Mouse (Mus musculus): Measurements from ENCODE around the gene Vmp1. TPM values are rescaled to one million over a fixed set of nuclear protein-coding genes. Genes with fewer than 3 reads are reported as not detected.

The Vmp1 gene
- polyA plus RNA-seq, 1 experiment from 2014 or later: 87.4 TPM

GRCm38 (mm10) chr11:86691956-86692355, 8.3 kb upstream of the Vmp1 start:
- Histone ChIP-seq H3K4me1 (peaks cover under 1% of the 10 kb centered on the region), H3K9ac (replicated peaks) (no peak overlapping the region), H3K36me3 (peaks cover 76% of the 10 kb centered on the region), H3K4me3 (no peak overlapping the region), H3K27ac (replicated peaks) (no peak overlapping the region), H3K4me2 (replicated peaks) (no peak overlapping the region), H3K9me3 (no peaks in the 10 kb centered on the region), H3K27me3 (no peaks in the 10 kb centered on the region)
- ATAC-seq (ENCODE audit: low FRiP score, low read depth): no peak
- 97% methylated on average over 2 of the region's 2 CpGs for WGBS

- Histone ChIP-seq H3K4me2 (replicated peaks) (no peak overlapping the region), H3K9me3 (no peaks in the 10 kb centered on the region), H3K27ac (replicated peaks) (no peak overlapping the region), H3K9ac (replicated peaks) (no peak overlapping the region), H3K4me1 (peaks cover 3% of the 10 kb centered on the region), H3K4me3 (no peak overlapping the region), H3K27me3 (no peaks in the 10 kb centered on the region), H3K36me3 (peaks cover 72% of the 10 kb centered on the region)
- no peak for ATAC-seq (ENCODE audit: low FRiP score, low read depth)
- WGBS: 92% methylated on average over 3 of the region's 3 CpGs
Observed at GRCm38 (mm10) chr11:86691482-86691881, 7.8 kb upstream of the Vmp1 start.

DNA sequence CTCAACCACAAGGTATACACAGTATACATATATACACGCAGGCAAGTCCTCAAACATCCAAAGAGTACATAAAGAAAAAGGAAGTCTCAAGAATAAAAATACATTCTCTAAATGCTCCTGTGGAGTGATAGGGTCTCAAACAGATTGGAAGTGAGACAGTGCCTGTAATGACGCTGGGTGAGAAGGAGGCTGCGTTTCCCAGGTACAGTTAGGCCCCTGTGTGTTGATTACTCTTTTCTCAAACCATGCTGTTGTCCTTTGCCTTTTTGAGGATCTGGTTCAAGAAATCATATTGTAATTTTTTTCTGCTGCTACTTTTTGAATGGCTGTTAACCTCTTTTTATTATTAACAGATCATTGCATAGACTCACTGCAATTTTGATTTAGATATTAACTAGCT, 6.7 kb upstream of the Vmp1 start:
- Histone ChIP-seq H3K9me3 (no peaks in the 10 kb centered on the region), H3K4me2 (replicated peaks) (no peak overlapping the region), H3K4me3 (no peak overlapping the region), H3K9ac (replicated peaks) (no peak overlapping the region), H3K27ac (replicated peaks) (no peak overlapping the region), H3K36me3 (peaks cover 67% of the 10 kb centered on the region), H3K27me3 (no peaks in the 10 kb centered on the region), H3K4me1 (peaks cover 10% of the 10 kb centered on the region)
- no peak for ATAC-seq (ENCODE audit: low FRiP score, low read depth)
- WGBS: 97% methylated on average over 3 of the region's 3 CpGs

- no peak for ATAC-seq (ENCODE audit: low FRiP score, low read depth)
- Histone ChIP-seq H3K27me3 (no peaks in the 10 kb centered on the region), H3K4me3 (peak overlapping the region; percentile 2; the same call in 1 of the 2 replicates), H3K4me1 (peaks cover 34% of the 10 kb centered on the region), H3K9me3 (no peaks in the 10 kb centered on the region), H3K36me3 (peaks cover 23% of the 10 kb centered on the region), H3K4me2 (replicated peaks) (peak overlapping the region; percentile 81), H3K27ac (replicated peaks) (no peak overlapping the region), H3K9ac (replicated peaks) (0 out of 2 replicates have a peak overlapping the region, but pooled peaks have one; percentile 12)
- 93% methylated on average over 1 of the region's 1 CpGs for WGBS
Observed at GRCm38 (mm10) chr11:86685366-86685765, 1.7 kb upstream of the Vmp1 start.

GRCm38 (mm10) chr11:86684126-86685012, 733 bp upstream of the Vmp1 start:
- H3K9ac ChIP-seq (replicated peaks): peak overlapping the region; percentile 89
- peaks cover 13% of the 10 kb centered on the region for H3K36me3 ChIP-seq
- peaks cover 34% of the 10 kb centered on the region for H3K4me1 ChIP-seq
- H3K4me2 ChIP-seq (replicated peaks): peak overlapping the region; percentile 81
- H3K27me3 ChIP-seq: no peaks in the 10 kb centered on the region
- WGBS: 9% methylated on average over 20 of the region's 20 CpGs
- H3K9me3 ChIP-seq: no peaks in the 10 kb centered on the region
- peak overlapping the region; percentile 84 for H3K27ac ChIP-seq (replicated peaks)
- H3K4me3 ChIP-seq: peak overlapping the region; percentile 90
- 0 out of 2 replicates have a peak, but pooled peaks have one; percentile 19 for ATAC-seq (ENCODE audit: low FRiP score, low read depth)

- Histone ChIP-seq H3K4me3 (peak overlapping the region; percentile 90), H3K4me1 (peaks cover 34% of the 10 kb centered on the region), H3K9me3 (no peaks in the 10 kb centered on the region), H3K9ac (replicated peaks) (peak overlapping the region; percentile 89), H3K4me2 (replicated peaks) (peak overlapping the region; percentile 81), H3K27ac (replicated peaks) (no peak overlapping the region), H3K36me3 (peaks cover 6% of the 10 kb centered on the region; the same call in 1 of the 2 replicates), H3K27me3 (no peaks in the 10 kb centered on the region)
- no peak for ATAC-seq (ENCODE audit: low FRiP score, low read depth)
- 43% methylated on average over 7 of the region's 7 CpGs for WGBS
Observed at GRCm38 (mm10) chr11:86682861-86683260, 775 bp downstream of the Vmp1 start.

GRCm38 (mm10) chr11:86681423-86681822, 2.2 kb downstream of the Vmp1 start:
- H3K36me3 ChIP-seq: peaks cover 3% of the 10 kb centered on the region; the same call in 1 of the 2 replicates
- WGBS: 89% methylated on average over 3 of the region's 3 CpGs
- H3K4me1 ChIP-seq: peaks cover 31% of the 10 kb centered on the region
- H3K4me2 ChIP-seq (replicated peaks): no peak overlapping the region
- no peak overlapping the region for H3K4me3 ChIP-seq
- H3K9me3 ChIP-seq: no peaks in the 10 kb centered on the region
- no peak overlapping the region for H3K27ac ChIP-seq (replicated peaks)
- no peak for ATAC-seq (ENCODE audit: low FRiP score, low read depth)
- H3K9ac ChIP-seq (replicated peaks): no peak overlapping the region
- no peaks in the 10 kb centered on the region for H3K27me3 ChIP-seq

DNA sequence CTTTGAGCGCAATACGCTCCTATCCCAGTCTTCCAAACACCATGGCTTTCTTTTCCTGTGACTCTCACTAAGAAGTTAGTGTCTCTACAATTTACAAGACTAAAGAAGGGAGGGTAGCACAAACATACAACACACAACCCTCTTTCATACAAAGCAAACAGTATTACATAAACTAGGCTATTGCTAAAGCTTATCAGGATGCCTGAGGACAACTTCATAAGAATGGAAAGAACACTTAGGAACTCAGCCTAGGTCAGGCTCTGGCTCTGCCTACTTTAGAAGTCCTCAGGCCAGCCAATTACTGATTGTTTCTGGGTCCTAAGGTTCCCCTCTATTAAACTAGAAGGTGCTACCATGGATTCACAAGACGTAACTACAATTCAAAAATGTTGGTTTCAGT, 2.9 kb downstream of the Vmp1 start:
- no peak for ATAC-seq (ENCODE audit: low FRiP score, low read depth)
- no peaks in the 10 kb centered on the region for H3K27me3 ChIP-seq
- no peak overlapping the region for H3K27ac ChIP-seq (replicated peaks)
- peaks cover 3% of the 10 kb centered on the region; the same call in 1 of the 2 replicates for H3K36me3 ChIP-seq
- no peak overlapping the region for H3K4me2 ChIP-seq (replicated peaks)
- H3K9me3 ChIP-seq: no peaks in the 10 kb centered on the region
- WGBS: 93% methylated on average over 3 of the region's 3 CpGs
- peaks cover 26% of the 10 kb centered on the region for H3K4me1 ChIP-seq
- no peak overlapping the region for H3K4me3 ChIP-seq
- no peak overlapping the region for H3K9ac ChIP-seq (replicated peaks)

DNA sequence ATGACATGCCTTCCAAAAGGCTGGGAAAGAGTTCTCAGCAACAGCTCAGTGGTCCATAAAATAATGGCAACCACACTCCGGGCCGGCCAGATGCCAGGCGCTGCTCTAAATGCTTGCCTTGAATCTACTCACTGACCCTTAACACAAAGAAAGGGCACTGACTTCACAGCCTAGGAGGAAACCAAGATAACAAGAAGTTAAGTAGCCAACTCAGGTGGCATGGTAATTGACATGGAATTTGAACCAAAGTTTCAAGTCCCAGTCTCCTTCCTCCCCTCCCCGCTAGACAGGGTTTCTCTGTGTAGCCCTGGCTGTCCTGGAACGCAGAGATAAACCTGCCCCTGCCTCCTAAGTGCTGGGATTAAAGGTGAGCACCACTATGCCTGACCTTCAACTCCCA, 4.7 kb downstream of the Vmp1 start:
- no peak overlapping the region for H3K9ac ChIP-seq (replicated peaks)
- H3K4me3 ChIP-seq: no peak overlapping the region
- H3K36me3 ChIP-seq: peaks cover 3% of the 10 kb centered on the region; the same call in 1 of the 2 replicates
- no peak for ATAC-seq (ENCODE audit: low FRiP score, low read depth)
- 46% methylated on average over 5 of the region's 5 CpGs for WGBS
- H3K27ac ChIP-seq (replicated peaks): no peak overlapping the region
- H3K4me1 ChIP-seq: peaks cover 15% of the 10 kb centered on the region
- H3K4me2 ChIP-seq (replicated peaks): no peak overlapping the region
- no peaks in the 10 kb centered on the region for H3K27me3 ChIP-seq
- no peaks in the 10 kb centered on the region for H3K9me3 ChIP-seq

GRCm38 (mm10) chr11:86675520-86675919, 8.1 kb downstream of the Vmp1 start:
- WGBS: 95% methylated on average over 4 of the region's 4 CpGs
- H3K9ac ChIP-seq (replicated peaks): no peak overlapping the region
- no peak overlapping the region for H3K4me2 ChIP-seq (replicated peaks)
- no peaks in the 10 kb centered on the region for H3K4me1 ChIP-seq
- no peak for ATAC-seq (ENCODE audit: low FRiP score, low read depth)
- H3K36me3 ChIP-seq: peaks cover 3% of the 10 kb centered on the region; the same call in 1 of the 2 replicates
- no peaks in the 10 kb centered on the region for H3K27me3 ChIP-seq
- no peak overlapping the region for H3K4me3 ChIP-seq
- no peaks in the 10 kb centered on the region for H3K9me3 ChIP-seq
- no peak overlapping the region for H3K27ac ChIP-seq (replicated peaks)

GRCm38 (mm10) chr11:86672772-86673171, 10.9 kb downstream of the Vmp1 start:
- peaks cover 3% of the 10 kb centered on the region; the same call in 1 of the 2 replicates for H3K36me3 ChIP-seq
- H3K4me3 ChIP-seq: no peak overlapping the region
- ATAC-seq (ENCODE audit: low FRiP score, low read depth): no peak
- no peak overlapping the region for H3K27ac ChIP-seq (replicated peaks)
- H3K9ac ChIP-seq (replicated peaks): no peak overlapping the region
- H3K27me3 ChIP-seq: no peaks in the 10 kb centered on the region
- H3K9me3 ChIP-seq: no peaks in the 10 kb centered on the region
- H3K4me1 ChIP-seq: no peaks in the 10 kb centered on the region
- H3K4me2 ChIP-seq (replicated peaks): no peak overlapping the region
- 88% methylated on average over 3 of the region's 3 CpGs for WGBS

- ATAC-seq (ENCODE audit: low FRiP score, low read depth): no peak
- H3K4me2 ChIP-seq (replicated peaks): no peak overlapping the region
Observed at GRCm38 (mm10) chr11:86671041-86671675, 12.5 kb downstream of the Vmp1 start.

More at GRCm38 (mm10) chr11:86671041-86671675, 12.5 kb downstream of the Vmp1 start:
- Histone ChIP-seq H3K27me3 (no peaks in the 10 kb centered on the region), H3K36me3 (no peaks in the 10 kb centered on the region), H3K9ac (replicated peaks) (no peak overlapping the region), H3K4me1 (no peaks in the 10 kb centered on the region), H3K4me3 (no peak overlapping the region), H3K9me3 (no peaks in the 10 kb centered on the region), H3K27ac (replicated peaks) (no peak overlapping the region)
- 69% methylated on average over 3 of the region's 3 CpGs for WGBS

Data from midbrain, embryonic 12.5 days (tissue).